Mouse (Mus musculus) liver, embryonic 14.5 days (tissue): ENCODE data around the gene Gm13199. TPM values are rescaled to one million over a fixed set of nuclear protein-coding genes. Genes with fewer than 3 reads are reported as not detected.

Source experiments
- ATAC-seq: fragments of 200-750 bp; cut with Nextera tagmentation; 2 replicates; pipeline ENCODE4 v1.8.0; 2017; ENCODE audit warnings: moderate number of reproducible peaks, mild to moderate bottlenecking, moderate library complexity; ENCODE audit not compliant: insufficient read depth
- DNase-seq, 3 experiments: peaks; one replicate each; pipeline ENCODE4 v3.0.0-alpha.2; 2012 to 2013; ENCODE audit warnings: low read depth in 3 of 3, low spot score in 3 of 3
- H3K27ac ChIP-seq: fragments of 300-500 bp; sonication (generic); 2 replicates; pipeline ENCODE4 v1.5.1; 2014; ENCODE audit warnings: moderate library complexity, mild to moderate bottlenecking, control low read depth, inconsistent platforms
- H3K27me3 ChIP-seq: fragments of 300-500 bp; sonication (generic); 2 replicates; pipeline ENCODE4 v1.6.1; 2014; ENCODE audit warnings: mild to moderate bottlenecking, low read length, moderate library complexity; ENCODE audit not compliant: control insufficient read depth, insufficient read depth
- H3K36me3 ChIP-seq: fragments of 300-500 bp; sonication (generic); replicated peaks from 2 replicates; pipeline ENCODE4 v1.6.1; 2014; ENCODE audit warnings: low read depth; ENCODE audit not compliant: control insufficient read depth, insufficient read depth
- H3K4me1 ChIP-seq, 2 experiments: fragments of 200-500 bp in 1 of 2; fragments of 300-500 bp in 1 of 2; sonication (generic) in 1 of 2; replicated peaks; 2 replicates each; pipeline ENCODE4 v1.6.1; 2012 to 2014; ENCODE audit warnings: antibody characterized with exemption in 1 of 2, inconsistent platforms in 1 of 2, low read length in 1 of 2; ENCODE audit not compliant: control insufficient read depth in 2 of 2, insufficient read depth in 2 of 2
- H3K4me2 ChIP-seq: fragments of 300-500 bp; sonication (generic); 2 replicates; pipeline ENCODE4 v1.6.1; 2014; ENCODE audit warnings: low read depth, mild to moderate bottlenecking, control low read depth, moderate library complexity
- H3K4me3 ChIP-seq, 2 experiments: fragments of 200-500 bp in 1 of 2; fragments of 300-500 bp in 1 of 2; sonication (generic) in 1 of 2; 2 replicates each; pipeline ENCODE4 v1.5.1; 2012 to 2014; ENCODE audit warnings: low read depth in 2 of 2, low read length in 2 of 2, mild to moderate bottlenecking in 2 of 2, control low read depth in 1 of 2, inconsistent platforms in 1 of 2, moderate library complexity in 1 of 2; ENCODE audit not compliant: insufficient read depth in 1 of 2
- H3K9ac ChIP-seq: fragments of 300-500 bp; sonication (generic); replicated peaks from 2 replicates; pipeline ENCODE4 v1.6.1; 2014; ENCODE audit warnings: mild to moderate bottlenecking, control low read depth, moderate library complexity
- H3K9me3 ChIP-seq: fragments of 300-500 bp; sonication (generic); 2 replicates; pipeline ENCODE4 v1.6.1; 2016; ENCODE audit warnings: low read length, mixed read lengths; ENCODE audit not compliant: control insufficient read depth
- CTCF ChIP-seq: IDR thresholded peaks from 2 replicates; pipeline ENCODE4 v1.5.1; 2016; ENCODE audit warnings: antibody characterized with exemption, low read depth, control low read depth
- EP300 ChIP-seq: IDR thresholded peaks from 2 replicates; pipeline ENCODE4 v1.6.1; 2016; ENCODE audit warnings: antibody characterized with exemption, low read depth
- WGBS: fragments of 180-500 bp; shearing (Covaris S2); extraction: QIAGEN DNeasy Blood & Tissue Kit; methylation state at CpG from one replicate; pipeline ENCODE4 v1.1.7; 2014; ENCODE audit not compliant: insufficient replicate concordance; 5-methylcytosine and 5-hydroxymethylcytosine counted together
- polyA plus RNA-seq, 2 experiments: library from polyadenylated mRNA; depleted of rRNA in 1 of 2; stranded (reverse) in 1 of 2; unstranded in 1 of 2; fragments of >200 nt; fragmentation: Nextera tagmentation in 1 of 2; extraction: Ambion mirVana in 1 of 2; gene quantifications; 2 replicates each; pipeline versions ENCODE4 v1.2.1 to v1.2.3; 2012 to 2014

Gm13199 gene
- polyA plus RNA-seq, 2 experiments = 0.58 to 0.79 TPM

DNA sequence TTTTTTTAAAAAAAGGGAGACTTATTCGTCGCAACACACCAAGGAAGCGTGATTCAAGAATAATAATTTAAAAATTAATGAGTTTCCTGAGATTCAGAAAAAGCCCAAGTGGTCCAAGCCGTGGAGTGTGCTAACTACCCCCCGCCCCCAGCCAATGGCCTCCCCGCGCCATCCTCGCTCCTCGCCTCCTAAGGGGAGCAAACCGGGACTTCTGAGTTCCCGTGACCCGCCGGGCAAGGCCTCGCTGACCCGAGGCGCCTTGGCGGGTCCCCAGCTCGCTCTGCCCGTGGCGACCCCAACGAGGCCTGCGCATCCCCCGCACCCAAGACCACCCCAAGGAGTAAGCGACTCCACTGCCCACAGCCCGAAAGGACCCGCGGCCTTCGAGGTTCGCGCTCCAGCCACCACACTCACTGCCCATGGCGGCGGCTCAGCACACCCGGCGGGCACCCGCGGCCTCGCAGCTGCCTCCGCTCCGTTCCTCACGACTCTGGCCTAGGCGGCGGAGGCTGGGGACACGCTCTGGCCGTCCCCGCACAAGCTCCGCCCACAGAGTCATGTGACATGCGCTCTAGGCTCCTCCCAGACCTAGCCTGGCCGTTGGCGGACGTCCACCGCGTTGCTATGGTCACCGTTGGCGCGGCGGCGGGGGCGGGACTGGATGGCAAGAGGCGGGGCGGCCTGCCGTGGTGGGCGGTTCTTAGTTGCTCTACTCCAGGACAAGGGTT lies 32.3 kb upstream of the Gm13199 start, which contains the start of gene Sec61a2:
Gene Sec61a2, minus strand, starts transcription at position 590 of the 728 bp plus-strand sequence.
- H3K36me3 ChIP-seq = peaks cover 2% of the 10 kb centered on the region; the same call in 1 of the 2 replicates
- TF ChIP-seq CTCF = peak; percentile 47
- no peak for TF ChIP-seq EP300
- peak; percentile 99 for ATAC-seq
- peak; percentile 93 to 96 (median 95) for DNase-seq
- H3K9ac ChIP-seq = peak within 1 kb of the TSS; percentile 75
- H3K9me3 ChIP-seq = no peaks in the 10 kb centered on the region
- under 1% methylated on average over 62 of the region's 62 CpGs for WGBS
- H3K4me3 ChIP-seq = peak within 1 kb of the TSS; percentile 66 to 75
- H3K4me2 ChIP-seq = peak within 1 kb of the TSS; percentile 84
- H3K27me3 ChIP-seq = no peaks in the 10 kb centered on the region
- peak within 1 kb of the TSS; percentile 34; the same call in 1 of the 2 replicates for H3K27ac ChIP-seq
- peaks cover 11 to 12% of the 10 kb centered on the region in 2 experiments for H3K4me1 ChIP-seq

DNA sequence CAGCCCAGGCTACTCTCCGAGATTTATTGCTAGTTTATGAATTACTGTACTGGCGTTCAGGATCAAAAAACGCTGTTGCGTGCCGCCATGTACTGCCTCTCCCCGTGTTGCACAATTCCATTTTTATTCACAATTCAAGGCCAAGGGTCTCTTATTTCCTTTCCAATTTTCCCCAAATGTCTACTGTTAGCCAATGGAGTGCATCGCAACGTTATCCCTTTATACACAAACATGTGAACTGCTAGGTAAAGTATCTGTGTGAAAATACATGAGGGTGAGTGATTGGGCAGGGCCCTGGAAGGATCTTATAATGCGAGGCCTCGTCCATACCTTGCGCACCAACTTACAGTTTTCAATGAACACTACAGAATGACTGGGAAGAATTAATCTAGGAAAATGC lies 31.6 kb upstream of the Gm13199 start:
- Histone ChIP-seq H3K9ac (peak overlapping the region; percentile 75), H3K4me2 (peak overlapping the region; percentile 84), H3K4me3 (peak overlapping the region; percentile 47 to 66), H3K27ac (no peak overlapping the region; the same call in 1 of the 2 replicates), H3K27me3 (no peaks in the 10 kb centered on the region), H3K9me3 (no peaks in the 10 kb centered on the region), H3K36me3 (peaks cover 2% of the 10 kb centered on the region; the same call in 1 of the 2 replicates), H3K4me1 (peaks cover 11 to 12% of the 10 kb centered on the region in 2 experiments)
- TF ChIP-seq EP300 (no peak), CTCF (no peak)
- ATAC-seq (no peak), DNase-seq (no peak)
- WGBS = 42% methylated on average over 11 of the region's 11 CpGs

DNA sequence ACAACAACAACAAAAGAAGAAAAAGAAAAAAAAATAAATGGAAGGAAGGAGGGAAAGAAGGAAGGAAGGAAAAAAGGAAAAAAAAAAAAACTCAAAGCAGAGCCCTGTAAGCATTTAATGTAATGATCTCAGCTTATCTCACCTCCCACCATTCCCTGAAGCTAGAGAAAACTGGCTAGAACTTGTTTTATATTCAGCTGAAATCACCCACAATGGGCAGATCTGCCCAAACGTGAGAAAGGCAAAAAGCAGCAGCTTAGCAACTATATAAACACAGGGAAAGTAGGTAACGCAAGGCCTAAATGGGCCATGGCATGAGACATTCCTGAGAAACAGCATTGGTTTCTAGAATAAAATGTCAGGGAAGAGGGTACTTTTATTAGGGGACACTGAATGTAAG lies 26.7 kb upstream of the Gm13199 start:
- Histone ChIP-seq H3K9ac (no peak overlapping the region; the same call in 1 of the 2 replicates), H3K9me3 (no peaks in the 10 kb centered on the region), H3K4me3 (no peak overlapping the region), H3K4me2 (no peak overlapping the region), H3K36me3 (peaks cover 6% of the 10 kb centered on the region), H3K27me3 (no peaks in the 10 kb centered on the region), H3K27ac (no peak overlapping the region), H3K4me1 (peaks cover 12 to 14% of the 10 kb centered on the region in 2 experiments)
- DNase-seq (no peak), ATAC-seq (no peak)
- 68% methylated on average over 2 of the region's 2 CpGs for WGBS
- TF ChIP-seq EP300 (no peak), CTCF (no peak)

DNA sequence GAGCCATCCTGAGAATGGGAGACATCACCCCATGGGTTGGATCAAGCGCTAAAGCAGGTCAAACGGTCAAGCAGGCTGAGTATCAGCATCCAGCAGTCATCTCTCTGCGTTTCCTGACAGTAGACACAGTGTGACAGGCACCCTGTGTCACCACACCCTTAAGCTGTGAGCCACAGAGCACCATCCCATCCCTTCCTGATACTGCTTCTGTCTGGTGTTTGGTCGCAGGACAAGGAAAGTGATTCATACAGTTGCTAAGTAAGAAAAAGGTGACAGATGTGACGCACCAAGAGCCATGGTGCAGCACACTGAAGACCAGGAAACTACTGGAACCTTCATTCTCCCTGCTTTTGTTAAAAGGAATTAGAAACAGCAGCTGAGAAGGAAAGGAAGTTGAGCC lies 26.1 kb upstream of the Gm13199 start:
- 57% methylated on average over 5 of the region's 5 CpGs for WGBS
- TF ChIP-seq CTCF = no peak
- no peak for TF ChIP-seq EP300
- Histone ChIP-seq H3K4me3 (no peak overlapping the region), H3K27me3 (no peaks in the 10 kb centered on the region), H3K9me3 (no peaks in the 10 kb centered on the region), H3K4me2 (no peak overlapping the region), H3K27ac (no peak overlapping the region), H3K36me3 (peaks cover 6% of the 10 kb centered on the region), H3K9ac (no peak overlapping the region), H3K4me1 (peaks cover 9 to 10% of the 10 kb centered on the region in 2 experiments)
- no peak for DNase-seq
- ATAC-seq = no peak

DNA sequence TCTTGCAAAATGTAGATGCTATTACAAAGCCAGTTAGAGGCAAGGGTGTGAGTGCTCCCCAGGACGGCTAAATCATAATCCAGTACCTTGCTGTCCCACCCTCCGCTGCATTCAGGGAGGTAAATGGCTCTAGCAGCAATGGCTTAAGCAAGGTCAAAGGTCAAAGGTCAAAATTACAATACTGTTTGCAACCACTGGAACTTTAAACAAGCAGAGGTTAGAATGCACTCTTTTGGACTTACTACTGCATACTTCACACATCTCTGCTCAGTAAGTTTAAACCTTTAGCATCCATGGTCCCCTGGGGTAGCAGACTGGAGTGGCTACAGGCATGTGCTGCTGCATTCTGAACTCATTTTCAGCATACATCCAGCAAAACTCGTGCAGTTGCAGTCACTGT lies 14.7 kb upstream of the Gm13199 start:
- Histone ChIP-seq H3K4me2 (no peak overlapping the region), H3K9me3 (no peaks in the 10 kb centered on the region), H3K4me1 (peaks cover 0 to 4% of the 10 kb centered on the region in 2 experiments; a peak in 1 of 4 replicates), H3K4me3 (no peak overlapping the region), H3K36me3 (peaks cover 33% of the 10 kb centered on the region), H3K9ac (no peak overlapping the region), H3K27me3 (no peaks in the 10 kb centered on the region), H3K27ac (no peak overlapping the region)
- no peak for TF ChIP-seq EP300
- TF ChIP-seq CTCF = no peak
- no peak for DNase-seq
- no peak for ATAC-seq
- 67% methylated on average over 3 of the region's 3 CpGs for WGBS
